Mouse (Mus musculus) splenic B cell, adult 2 months (primary cell): Measurements from ENCODE around the gene Plaur.
A peak's percentile ranks its signal among the peaks of the same experiment; 100 is the strongest.

Experiments
- DNase-seq: peaks from one replicate; pipeline ENCODE4 v3.0.0-alpha.2; 2011; ENCODE audit warnings: low read depth, low spot score
- H3K27me3 ChIP-seq: 2 replicates; pipeline ENCODE4 v1.6.1; 2012; ENCODE audit warnings: mild to moderate bottlenecking, low read length, moderate library complexity, mixed read lengths; ENCODE audit not compliant: control insufficient read depth, poor library complexity, insufficient read depth, severe bottlenecking
- H3K36me3 ChIP-seq: 2 replicates; pipeline ENCODE4 v1.6.1; 2012; ENCODE audit warnings: mild to moderate bottlenecking, low read length, moderate library complexity, mixed read lengths; ENCODE audit not compliant: control insufficient read depth, poor library complexity, insufficient read depth, severe bottlenecking

The Plaur gene

DNA sequence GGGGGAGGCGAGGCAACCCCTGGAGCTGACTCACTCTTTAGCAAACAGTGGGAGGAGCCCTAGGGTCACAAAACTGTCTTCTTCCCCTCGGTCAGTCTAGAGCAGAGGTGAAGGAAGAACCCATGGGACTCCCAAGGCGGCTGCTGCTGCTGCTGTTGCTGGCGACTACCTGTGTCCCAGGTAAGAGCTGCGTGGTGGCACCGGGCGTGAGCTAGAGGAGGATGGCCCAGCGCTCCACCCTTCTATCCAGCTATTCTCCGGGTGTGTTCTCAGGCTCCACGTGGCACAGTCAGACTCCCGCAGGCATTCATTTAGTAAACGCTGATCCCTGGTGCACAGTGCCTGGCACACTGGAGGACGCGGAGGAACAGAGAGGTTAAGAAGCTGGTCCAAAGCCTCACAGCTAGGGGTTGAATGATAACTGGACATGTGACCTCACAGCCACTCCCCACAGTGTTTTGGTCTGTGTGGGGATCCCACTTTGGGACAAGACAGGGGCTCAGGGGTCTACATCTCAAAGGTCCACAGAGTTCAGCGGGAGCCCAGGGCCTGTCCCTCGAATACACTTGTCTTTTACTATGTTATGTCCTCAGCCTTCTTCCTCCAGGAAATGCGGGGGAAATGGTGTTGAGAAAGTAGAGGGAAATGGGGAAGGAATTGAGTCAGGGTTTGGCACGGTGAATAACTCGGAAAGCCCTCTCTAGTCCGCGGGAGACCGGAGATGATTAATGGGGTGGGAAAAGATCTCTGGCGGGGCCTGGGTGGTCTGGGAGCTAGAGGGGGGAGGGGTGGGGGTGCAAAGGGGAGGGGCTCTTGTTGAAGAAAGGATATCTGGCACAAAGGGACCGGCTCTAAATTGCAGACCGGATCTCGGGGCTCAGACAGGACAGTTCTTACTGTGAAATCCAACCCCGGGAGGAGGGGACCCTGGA is at the start of gene Plaur:
Gene Plaur, plus strand, starts transcription at position 97 of the 932 bp plus-strand sequence.
- Histone ChIP-seq H3K36me3 (peaks cover 8% of the 10 kb centered on the region), H3K27me3 (no peaks in the 10 kb centered on the region)
- peak; percentile 83 for DNase-seq

DNA sequence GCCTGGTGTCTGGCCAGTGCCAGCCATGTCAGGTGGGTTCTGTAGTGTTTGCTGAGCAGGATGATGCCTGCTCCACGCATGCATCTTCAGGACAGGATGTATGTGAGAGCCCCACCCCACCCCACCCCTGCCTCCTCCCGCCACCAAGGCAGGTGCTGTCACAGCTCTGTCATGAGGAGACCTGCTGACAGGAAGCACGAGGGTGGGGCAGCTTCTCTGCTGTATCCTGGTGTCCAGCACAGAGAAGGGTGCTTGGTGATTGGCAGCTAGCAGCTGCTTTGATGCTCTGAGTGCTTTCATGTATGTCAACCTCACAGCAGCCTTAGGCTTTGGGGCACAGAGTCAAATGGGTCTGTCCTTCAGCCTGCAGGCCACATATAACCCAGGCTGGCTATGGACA is 48.7 kb upstream of the Plaur start:
- no peaks in the 10 kb centered on the region for H3K36me3 ChIP-seq
- H3K27me3 ChIP-seq: no peaks in the 10 kb centered on the region
- peak; percentile 90 for DNase-seq

DNA sequence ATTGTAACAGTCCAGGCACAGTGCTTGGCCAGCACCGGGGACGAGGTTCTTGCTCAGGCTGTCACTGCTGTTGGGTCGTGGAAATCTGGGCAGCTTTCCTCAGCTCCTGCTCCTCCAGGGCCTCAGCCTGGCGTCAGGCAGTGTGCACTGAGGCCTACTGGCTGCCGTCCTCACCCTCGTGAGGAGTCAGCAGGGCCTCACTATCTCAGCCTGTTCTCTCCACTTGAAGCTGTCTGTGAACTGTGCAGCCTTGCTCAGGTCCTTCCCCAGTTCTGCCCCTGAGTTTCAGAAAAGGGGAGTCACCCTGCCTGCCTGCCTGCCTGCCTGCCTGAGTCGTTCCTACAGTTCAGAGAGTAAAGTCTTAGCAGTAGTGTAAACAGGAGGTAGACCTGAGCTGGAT is 47.0 kb upstream of the Plaur start:
- Histone ChIP-seq H3K36me3 (peaks cover 5% of the 10 kb centered on the region; the same call in 1 of the 2 replicates), H3K27me3 (no peaks in the 10 kb centered on the region)
- DNase-seq: no peak

DNA sequence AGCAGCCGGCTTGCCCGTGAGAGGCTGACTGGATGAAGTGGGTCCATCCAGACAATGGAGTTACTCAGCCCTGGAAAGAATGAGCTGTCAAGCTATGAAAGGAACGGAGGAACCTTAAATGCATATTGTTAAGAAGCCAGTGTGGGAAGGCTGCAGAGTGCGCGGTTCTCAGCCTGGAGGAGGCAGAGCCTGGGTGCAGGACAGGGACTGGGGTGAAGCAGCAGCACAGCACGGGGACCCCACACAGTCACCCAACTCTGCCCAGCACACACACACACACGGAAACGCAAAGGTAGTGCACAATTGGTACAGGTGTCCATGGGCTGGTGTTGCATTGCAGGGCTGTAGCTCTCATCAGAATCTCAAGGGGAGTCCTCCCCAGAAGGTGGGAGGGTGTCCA is 42.7 kb upstream of the Plaur start:
- no peaks in the 10 kb centered on the region for H3K27me3 ChIP-seq
- H3K36me3 ChIP-seq: peaks cover 9% of the 10 kb centered on the region; the same call in 1 of the 2 replicates
- no peak for DNase-seq

DNA sequence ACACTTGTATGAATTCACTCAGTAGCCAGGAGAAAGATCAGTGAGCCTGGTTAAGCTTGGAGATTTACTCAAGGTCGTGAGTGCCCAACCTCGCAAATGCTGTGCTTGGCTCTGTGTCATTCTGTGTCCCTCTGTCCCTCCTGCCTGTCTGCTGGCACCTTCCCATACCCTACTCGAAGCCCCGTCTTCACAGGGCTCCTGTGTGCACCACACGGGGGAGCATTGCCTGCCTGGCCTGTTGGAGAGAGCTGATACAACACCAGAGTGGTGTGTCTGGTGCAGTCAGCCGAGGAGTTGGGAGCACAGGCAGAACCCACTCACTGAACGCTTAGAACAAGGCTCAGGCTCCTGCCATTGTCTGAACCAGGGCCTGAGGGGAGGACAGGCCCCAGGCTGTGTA is 40.6 kb upstream of the Plaur start:
- DNase-seq: no peak
- Histone ChIP-seq H3K27me3 (no peaks in the 10 kb centered on the region), H3K36me3 (peaks cover 9% of the 10 kb centered on the region; the same call in 1 of the 2 replicates)

DNA sequence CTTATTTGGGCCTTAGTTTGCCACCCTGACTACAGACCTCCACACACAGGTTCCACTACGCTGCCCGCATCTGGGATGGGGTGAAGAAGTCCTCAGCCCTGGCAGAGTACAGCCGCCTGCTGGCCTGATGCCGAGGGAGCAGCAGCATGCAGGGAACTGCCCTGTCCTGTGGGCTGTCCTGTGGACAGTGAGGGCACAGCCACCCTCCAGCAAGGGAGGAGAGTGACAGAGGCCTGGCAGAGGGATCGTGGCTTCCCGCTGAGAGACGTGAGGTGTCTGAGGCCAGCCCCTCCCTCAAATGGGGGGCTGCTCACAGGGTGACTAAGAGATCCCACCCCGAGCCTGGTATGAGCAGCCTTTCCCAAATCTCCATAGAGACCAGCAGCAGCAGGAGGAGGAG is 40.0 kb upstream of the Plaur start:
- H3K27me3 ChIP-seq: no peaks in the 10 kb centered on the region
- peaks cover 9% of the 10 kb centered on the region; the same call in 1 of the 2 replicates for H3K36me3 ChIP-seq

DNA sequence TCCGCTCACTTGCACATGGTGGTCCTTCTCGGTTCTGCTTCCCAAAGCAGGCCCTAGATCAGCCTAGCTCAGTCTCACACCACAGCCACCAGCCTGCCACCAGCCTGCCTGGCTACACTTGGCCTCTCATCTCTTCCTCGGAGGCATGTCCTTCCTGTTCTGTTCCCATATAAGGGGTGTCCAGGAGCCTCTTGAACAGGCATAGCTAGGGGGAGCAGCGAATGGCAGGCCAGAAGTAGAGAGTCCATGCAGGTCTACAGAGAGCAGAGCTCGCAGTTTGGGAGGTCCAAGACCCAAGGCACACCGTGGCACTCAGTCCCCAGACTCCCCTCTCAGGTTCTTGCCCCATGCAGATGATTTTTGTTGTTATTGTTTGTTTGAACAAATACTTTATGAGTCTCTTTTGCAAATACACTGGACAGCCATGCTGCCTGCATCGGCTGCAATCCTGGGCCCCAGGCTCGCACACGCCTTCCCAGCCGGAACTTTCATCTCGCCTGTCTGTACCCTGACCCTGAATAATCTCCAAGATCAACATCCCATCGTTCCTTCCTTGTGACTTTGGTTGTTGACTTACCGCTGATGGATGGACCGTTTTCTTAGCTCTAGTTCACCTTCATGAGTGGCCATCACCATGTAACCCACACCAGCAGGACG is 39.0 kb upstream of the Plaur start:
- no peak for DNase-seq
- H3K36me3 ChIP-seq: peaks cover 9% of the 10 kb centered on the region; the same call in 1 of the 2 replicates
- H3K27me3 ChIP-seq: no peaks in the 10 kb centered on the region

More for the DNA sequence above, 40.0 kb upstream of the Plaur start:
- DNase-seq: no peak

DNA sequence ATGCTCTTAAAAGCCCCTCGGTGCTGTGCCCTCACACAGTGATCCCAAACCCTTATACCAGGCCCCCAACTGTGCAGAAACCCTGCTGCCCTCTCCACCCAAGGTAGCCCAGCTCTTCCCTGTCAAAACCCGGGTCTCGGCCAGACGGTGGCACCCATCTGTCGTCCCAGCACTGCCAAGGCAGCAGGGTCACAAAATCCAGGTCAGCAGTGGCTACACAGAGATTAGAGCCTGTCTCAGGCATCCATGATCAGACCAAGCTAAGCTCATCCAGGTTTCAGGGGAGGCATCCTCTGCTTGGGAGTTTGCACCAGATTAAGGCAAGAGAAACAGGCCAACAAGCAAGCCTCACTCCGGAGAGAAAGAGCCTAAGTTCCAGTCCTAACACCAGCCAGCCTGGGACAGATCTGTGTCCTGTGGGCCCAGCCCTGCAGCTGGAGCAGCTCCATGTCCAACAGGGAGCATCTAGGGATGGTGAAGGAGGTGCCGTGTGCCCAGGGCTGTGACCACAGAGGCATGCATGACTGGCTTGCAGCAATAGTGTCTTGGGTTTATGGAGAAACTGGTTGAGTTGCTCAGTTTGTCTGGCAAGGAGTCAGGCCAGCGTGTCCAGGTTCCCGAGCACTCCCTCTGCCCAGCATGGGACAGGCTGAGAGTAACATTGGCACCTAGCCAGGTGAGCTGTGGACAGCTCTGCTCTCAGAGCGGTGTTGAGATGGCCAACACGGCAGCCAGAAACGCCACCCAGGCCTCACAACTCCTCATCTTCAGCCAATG is 38.1 kb upstream of the Plaur start:
- no peak for DNase-seq
- peaks cover 9% of the 10 kb centered on the region; the same call in 1 of the 2 replicates for H3K36me3 ChIP-seq
- H3K27me3 ChIP-seq: no peaks in the 10 kb centered on the region

DNA sequence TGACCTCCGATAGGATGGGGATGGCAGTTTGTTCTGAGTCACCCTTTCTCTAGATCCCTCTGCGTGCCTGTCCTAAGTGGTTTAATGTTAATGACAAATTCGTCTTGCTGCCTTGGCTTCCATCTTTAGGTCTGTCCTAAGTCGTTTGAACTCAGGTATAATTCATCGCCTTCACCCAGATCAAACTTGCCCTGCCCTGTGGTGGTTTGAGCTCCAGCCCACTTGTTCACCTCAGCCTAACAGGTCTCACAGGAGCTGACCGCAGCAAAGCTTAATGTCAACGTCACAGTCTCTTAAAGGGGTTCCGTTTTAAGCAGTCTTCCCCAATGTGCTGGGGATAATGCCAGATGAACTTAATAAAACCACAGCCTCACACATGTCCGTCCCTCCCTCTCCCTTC is 36.4 kb upstream of the Plaur start:
- no peak for DNase-seq

DNA sequence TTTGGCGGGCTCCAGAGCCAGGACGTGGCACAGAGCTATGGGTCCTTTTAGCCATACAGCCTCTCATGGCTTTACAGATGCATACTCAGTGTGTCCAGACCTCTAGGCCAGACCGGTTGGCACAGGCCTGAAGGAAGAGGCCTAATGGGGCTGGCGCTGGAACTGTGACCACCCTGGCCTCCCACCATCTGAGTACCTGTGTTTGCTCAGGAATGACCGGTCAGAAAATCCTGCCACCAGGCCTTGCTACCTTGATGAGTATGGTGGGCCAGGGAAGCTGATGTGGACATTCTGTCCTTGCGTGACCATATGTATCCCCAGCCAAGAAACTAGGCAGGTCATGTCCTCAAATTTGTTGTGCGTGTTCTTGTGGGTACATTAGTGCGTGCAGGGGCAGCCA is 35.1 kb upstream of the Plaur start:
- peaks cover 3% of the 10 kb centered on the region; the same call in 1 of the 2 replicates for H3K36me3 ChIP-seq
- H3K27me3 ChIP-seq: no peaks in the 10 kb centered on the region
- no peak for DNase-seq

More for the DNA sequence above, 36.4 kb upstream of the Plaur start:
- 0 out of 2 replicates have a peak, but pooled peaks cover 2% of the 10 kb centered on the region for H3K36me3 ChIP-seq
- no peaks in the 10 kb centered on the region for H3K27me3 ChIP-seq

DNA sequence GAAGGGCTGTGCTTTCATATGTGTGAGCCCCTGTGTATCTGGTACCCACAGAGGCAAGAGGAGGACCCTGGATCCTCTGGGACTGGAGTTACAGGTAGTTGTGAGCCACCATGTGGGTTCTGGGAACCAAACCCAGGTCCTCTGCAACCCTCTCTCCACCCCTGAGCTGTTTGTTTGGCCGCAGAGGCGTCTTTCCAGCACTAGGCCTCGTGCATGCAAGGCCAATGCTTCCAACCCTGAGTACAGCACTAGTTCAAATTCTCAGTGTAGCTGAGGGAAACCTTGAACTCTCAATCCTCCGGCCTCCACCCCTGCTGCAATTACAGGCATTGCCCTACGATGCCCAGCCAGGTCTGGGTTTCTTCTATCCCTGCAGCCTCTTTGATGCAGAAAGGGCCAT is 33.6 kb upstream of the Plaur start:
- Histone ChIP-seq H3K27me3 (no peaks in the 10 kb centered on the region), H3K36me3 (peaks cover 7% of the 10 kb centered on the region; the same call in 1 of the 2 replicates)
- no peak for DNase-seq

DNA sequence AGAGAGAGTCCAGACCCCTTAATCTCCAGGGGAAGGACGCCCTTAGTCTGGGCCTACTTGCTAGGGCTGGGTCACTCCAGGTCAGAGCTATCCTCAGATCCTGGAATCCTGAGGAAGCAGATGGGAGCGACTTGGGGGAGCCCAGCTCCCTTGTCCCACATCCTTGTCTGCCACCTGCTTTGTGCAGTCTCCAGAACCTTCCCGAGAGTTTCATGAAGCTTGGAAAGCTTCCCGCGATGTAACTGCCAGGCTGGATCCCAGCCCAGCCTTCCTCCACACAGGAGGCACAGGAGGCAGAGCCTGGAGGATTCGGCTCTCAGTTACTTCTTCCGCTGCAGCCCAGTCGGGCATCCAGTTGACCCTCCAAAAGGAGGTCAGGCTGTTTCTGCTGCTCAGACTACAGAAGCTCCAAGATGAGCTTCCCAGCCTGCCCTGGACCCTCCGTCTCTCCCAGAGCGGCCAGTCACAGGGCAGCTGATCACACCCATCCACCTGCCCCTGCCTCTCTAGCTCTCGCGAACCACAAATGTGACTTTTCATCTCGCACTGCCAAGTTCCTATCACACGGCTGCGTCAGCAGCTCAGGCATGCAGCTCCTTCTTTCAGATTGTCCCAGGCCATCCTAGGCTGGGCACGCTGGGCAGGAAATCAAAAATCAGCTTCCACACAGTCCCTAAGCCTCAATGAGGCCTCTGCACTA is 32.7 kb upstream of the Plaur start:
- H3K36me3 ChIP-seq: peaks cover 7% of the 10 kb centered on the region; the same call in 1 of the 2 replicates
- H3K27me3 ChIP-seq: no peaks in the 10 kb centered on the region
- no peak for DNase-seq

DNA sequence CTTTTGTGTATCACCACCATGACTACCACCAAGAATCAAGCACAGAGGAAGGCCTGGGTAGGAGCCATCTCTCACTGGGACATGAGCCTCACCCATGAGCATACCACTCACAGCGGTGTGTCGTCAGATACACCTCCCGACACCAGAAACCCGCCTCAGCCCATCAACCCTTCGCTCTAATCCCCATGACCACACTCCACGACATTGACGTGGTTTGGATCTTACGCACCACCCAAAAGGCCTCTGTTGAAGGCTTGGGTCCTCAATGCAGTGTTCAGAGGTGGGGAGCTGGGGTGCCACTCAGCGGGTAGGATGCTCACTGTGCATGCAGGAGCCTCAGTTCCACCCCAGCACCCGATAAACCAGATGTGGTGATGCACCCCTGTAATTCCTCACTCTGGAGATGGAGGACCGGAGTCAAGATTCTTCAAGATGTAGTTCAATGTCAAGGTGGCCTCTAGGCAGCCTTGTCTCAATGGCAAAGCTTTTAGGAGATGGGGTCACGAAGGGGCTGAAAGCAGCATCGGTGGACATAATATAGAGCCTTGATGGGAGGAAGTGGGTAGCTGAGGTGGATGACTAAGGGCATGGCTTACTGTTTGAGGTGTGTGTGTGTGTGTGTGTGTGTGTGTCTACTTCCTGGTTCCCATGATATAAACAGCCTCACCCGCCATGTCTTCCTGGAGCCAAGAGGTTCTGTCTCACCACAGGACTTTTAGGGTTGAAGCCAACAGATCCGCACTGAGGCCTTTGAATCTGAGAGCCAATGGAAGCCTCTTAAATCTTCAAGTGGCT is 31.5 kb upstream of the Plaur start:
- Histone ChIP-seq H3K27me3 (no peaks in the 10 kb centered on the region), H3K36me3 (peaks cover 7% of the 10 kb centered on the region; the same call in 1 of the 2 replicates)
- no peak for DNase-seq
